ENCODE assay signal across 10 mouse cellular contexts in the genomic region with DNA sequence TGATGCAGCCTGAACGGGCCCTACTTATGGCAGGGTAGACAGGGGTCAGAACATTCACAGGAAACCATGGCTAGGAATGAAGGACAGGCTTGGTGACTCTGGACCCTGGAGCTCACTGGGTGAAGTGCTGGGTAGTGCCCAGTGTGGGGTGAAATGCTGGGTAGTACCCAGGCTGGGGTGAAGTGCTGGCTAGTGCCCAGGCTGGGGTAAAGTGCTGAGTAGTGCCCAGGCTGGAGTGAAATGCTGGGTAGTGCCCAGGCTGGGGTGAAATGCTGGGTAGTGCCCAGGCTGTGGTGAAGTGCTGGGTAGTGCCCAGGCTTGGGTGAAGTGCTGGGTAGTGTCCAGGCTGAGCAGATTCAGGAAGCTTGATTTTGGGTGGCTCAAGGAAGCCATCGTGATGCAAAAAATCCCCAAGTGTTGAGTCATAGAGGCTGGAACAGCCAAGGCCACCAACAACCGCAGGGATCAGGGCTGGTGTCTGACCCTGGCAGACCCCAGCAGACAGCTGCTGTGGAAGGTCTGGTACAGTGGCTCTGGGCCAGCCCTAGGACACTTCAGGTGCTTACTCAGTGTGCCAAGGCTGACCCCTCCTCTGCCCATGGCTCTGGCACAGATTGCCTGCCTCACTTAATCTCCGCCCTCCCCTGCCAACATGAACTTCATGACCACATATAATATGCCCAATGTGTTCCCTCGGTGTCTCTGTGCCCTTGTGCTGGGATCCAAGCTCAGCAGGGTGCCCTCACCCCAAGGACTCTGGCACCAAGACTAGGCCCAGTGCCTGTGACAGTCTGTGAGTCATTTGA. TPM values are rescaled to one million over a fixed set of nuclear protein-coding genes. Genes with fewer than 3 reads are reported as not detected.
DNase-seq lines count a peak whose midpoint lies in the region; ATAC-seq and TF ChIP-seq lines count a peak whose summit lies in the region.
"Had no signal": no experiment of that assay in that cellular context is flagged by ENCODE, and none has a peak within 500 bp of the region (broad histone marks: within the 10 kb centered on the region; RNA-seq: fewer than 3 reads in every experiment).

No protein-coding gene starts in this region.

- no peaks in the 10 kb centered on the region for H3K27me3 ChIP-seq in hindbrain, postnatal 0 days (ENCODE audit: insufficient read depth, low read length)
- no peaks in the 10 kb centered on the region for H3K27me3 ChIP-seq in hindbrain, embryonic 11.5 days (ENCODE audit: control insufficient read depth, insufficient read depth, low read length)
- no peaks in the 10 kb centered on the region for H3K27me3 ChIP-seq in spleen, adult 2 months (ENCODE audit: control insufficient read depth, insufficient read depth, low read length)
- H3K27me3 ChIP-seq in thymus, adult 2 months (ENCODE audit: control insufficient read depth, insufficient read depth, low read length): no peaks in the 10 kb centered on the region
- H3K27me3 ChIP-seq: limb, embryonic 15.5 days; stomach, embryonic 15.5 days had no signal

- TF ChIP-seq POLR2A in spleen, adult 2 months (IDR thresholded peaks at IDR 0.05; ENCODE audit: low read depth, low read length): no peak
- no peak for TF ChIP-seq POLR2A in thymus, adult 2 months (IDR thresholded peaks at IDR 0.05; ENCODE audit: control insufficient read depth, extremely low read depth, insufficient read depth, low read length, poor library complexity)

- ATAC-seq in hindbrain, postnatal 0 days: peak; percentile 21; the same call in 1 of the 2 replicates
- no peak for ATAC-seq in hindbrain, embryonic 11.5 days (ENCODE audit: low FRiP score)

- H3K9ac ChIP-seq in hindbrain, postnatal 0 days (replicated peaks; ENCODE audit: low read length): no peak overlapping the region
- H3K9ac ChIP-seq in hindbrain, embryonic 11.5 days (ENCODE audit: low read depth, low read length): no peak overlapping the region
- H3K9ac ChIP-seq: limb, embryonic 15.5 days; stomach, embryonic 15.5 days had no signal

- WGBS in hindbrain, postnatal 0 days: 65% methylated on average over 5 of the region's 5 CpGs
- 84% methylated on average over 5 of the region's 5 CpGs for WGBS in hindbrain, embryonic 11.5 days
- 74% methylated on average over 5 of the region's 5 CpGs for WGBS in spleen, adult 2 months
- WGBS in thymus, adult 2 months: 88% methylated on average over 5 of the region's 5 CpGs

- H3K4me2 ChIP-seq in hindbrain, postnatal 0 days (ENCODE audit: low read depth, low read length): no peak overlapping the region
- no peak overlapping the region for H3K4me2 ChIP-seq in hindbrain, embryonic 11.5 days (replicated peaks; ENCODE audit: low read depth, low read length)
- H3K4me2 ChIP-seq: limb, embryonic 15.5 days; stomach, embryonic 15.5 days had no signal

- no peaks in the 10 kb centered on the region for H3K36me3 ChIP-seq in hindbrain, postnatal 0 days (ENCODE audit: insufficient read depth, low read length)
- H3K36me3 ChIP-seq in hindbrain, embryonic 11.5 days (ENCODE audit: control insufficient read depth, insufficient read depth, low read length): no peaks in the 10 kb centered on the region
- peaks cover 2% of the 10 kb centered on the region; the same call in 1 of the 2 replicates for H3K36me3 ChIP-seq in spleen, adult 2 months (ENCODE audit: control insufficient read depth, insufficient read depth, low read length)
- H3K36me3 ChIP-seq in thymus, adult 2 months (ENCODE audit: control insufficient read depth, insufficient read depth, low read length): no peaks in the 10 kb centered on the region
- H3K36me3 ChIP-seq: limb, embryonic 15.5 days; stomach, embryonic 15.5 days had no signal

- no peak overlapping the region for H3K4me3 ChIP-seq in hindbrain, postnatal 0 days (ENCODE audit: low read length)
- H3K4me3 ChIP-seq in hindbrain, embryonic 11.5 days (ENCODE audit: low read depth, low read length): no peak overlapping the region
- no peak overlapping the region for H3K4me3 ChIP-seq in spleen, adult 2 months (ENCODE audit: extremely low read depth, insufficient read depth, insufficient read length)
- H3K4me3 ChIP-seq in brown adipose tissue, adult 24 weeks (ENCODE audit: insufficient read depth, low read depth, low read length): no peak overlapping the region
- no peak overlapping the region for H3K4me3 ChIP-seq in thymus, adult 2 months (ENCODE audit: control insufficient read depth, insufficient read depth, low read length)
- H3K4me3 ChIP-seq: limb, embryonic 15.5 days; stomach, embryonic 15.5 days had no signal

- H3K4me1 ChIP-seq in hindbrain, postnatal 0 days (ENCODE audit: insufficient read depth, low read length): no peaks in the 10 kb centered on the region
- H3K4me1 ChIP-seq in hindbrain, embryonic 11.5 days (replicated peaks; ENCODE audit: control insufficient read depth, insufficient read depth, low read length): no peaks in the 10 kb centered on the region
- peaks cover 64% of the 10 kb centered on the region for H3K4me1 ChIP-seq in spleen, adult 2 months (ENCODE audit: control insufficient read depth, insufficient read depth, insufficient read length)
- peaks cover 11% of the 10 kb centered on the region for H3K4me1 ChIP-seq in brown adipose tissue, adult 24 weeks (ENCODE audit: control insufficient read depth, insufficient read depth, insufficient read length, low read length)
- H3K4me1 ChIP-seq in thymus, adult 2 months (replicated peaks; ENCODE audit: control insufficient read depth, insufficient read depth, low read length): peaks cover 42% of the 10 kb centered on the region

- no peaks in the 10 kb centered on the region for H3K9me3 ChIP-seq in hindbrain, postnatal 0 days (ENCODE audit: low read length)
- H3K9me3 ChIP-seq in hindbrain, embryonic 11.5 days (ENCODE audit: control insufficient read depth, low read length): no peaks in the 10 kb centered on the region
- H3K9me3 ChIP-seq: limb, embryonic 15.5 days; stomach, embryonic 15.5 days had no signal

- no peak overlapping the region for H3K27ac ChIP-seq in hindbrain, postnatal 0 days
- no peak overlapping the region for H3K27ac ChIP-seq in hindbrain, embryonic 11.5 days (ENCODE audit: low read depth, low read length)
- H3K27ac ChIP-seq in spleen, adult 2 months (ENCODE audit: insufficient read depth, low read length): peak overlapping the region; percentile 73
- peak overlapping the region; percentile 78 for H3K27ac ChIP-seq in brown adipose tissue, adult 24 weeks (replicated peaks; ENCODE audit: low read depth, low read length)
- no peak overlapping the region for H3K27ac ChIP-seq in thymus, adult 2 months (ENCODE audit: control insufficient read depth, insufficient read depth, low read length)
- H3K27ac ChIP-seq: limb, embryonic 15.5 days; stomach, embryonic 15.5 days had no signal

- no peak for DNase-seq in hindbrain, postnatal 0 days (ENCODE audit: low spot score)
- DNase-seq in hindbrain, embryonic 11.5 days (ENCODE audit: low spot score): no peak
- DNase-seq in spleen, adult 2 months (ENCODE audit: low read depth in 1 of 2, low spot score in 2 of 2): no peak
- DNase-seq in spleen, adult 12 weeks (ENCODE audit: low spot score): no peak
- DNase-seq in thymus, postnatal 25 days: no peak
- DNase-seq in thymus, adult 2 months: no peak
- no peak for DNase-seq in heart, adult 8-10 months (ENCODE audit: low spot score)

- no peak for TF ChIP-seq CTCF in hindbrain, postnatal 0 days (IDR thresholded peaks at IDR 0.05; ENCODE audit: low read depth)
- TF ChIP-seq CTCF in spleen, adult 2 months (IDR thresholded peaks at IDR 0.05; ENCODE audit: extremely low read depth, insufficient read depth, insufficient read length, insufficient replicate concordance): no peak
- TF ChIP-seq CTCF in thymus, adult 2 months (IDR thresholded peaks at IDR 0.05; ENCODE audit: borderline replicate concordance, control insufficient read depth, extremely low read depth, insufficient read depth, low read length, poor library complexity): no peak

RNA-seq across cellular contexts. Expression of gene Sh3bp2, which starts 9.3 kb away (rescaled TPM):
- 29.8 and 37.7 TPM in 2 replicates for total RNA-seq in hindbrain, postnatal 0 days (2014; rRNA removed)
- polyA plus RNA-seq in hindbrain, postnatal 0 days (2015; fragmentation: Nextera tagmentation; extraction: Ambion mirVana): 12.0 and 14.1 TPM in 2 replicates
- polyA plus RNA-seq in hindbrain, embryonic 11.5 days (2014; fragmentation: Nextera tagmentation; extraction: Ambion mirVana): 10.8 and 12.6 TPM in 2 replicates
- 50.7 and 51.3 TPM in 2 replicates for polyA plus RNA-seq in spleen, adult 2 months (2012; rRNA removed)
- polyA plus RNA-seq in brown adipose tissue, adult 24 weeks (2012; ENCODE audit: insufficient read depth, insufficient read length, missing spikeins): 2.7 and 3.0 TPM in 2 replicates
- 33.8 and 40.6 TPM in 2 replicates for polyA plus RNA-seq in thymus, adult 2 months (2012; rRNA removed)
- 1 to 10 TPM; 1.3 to 3.6 (median 1.8) TPM for total RNA-seq in heart, adult 8-10 months (2022)

RNA-seq across cellular contexts. Expression of gene Tnip2, which starts 21.2 kb away (rescaled TPM):
- 11.1 and 12.8 TPM in 2 replicates for total RNA-seq in hindbrain, postnatal 0 days (2014; rRNA removed)
- polyA plus RNA-seq in hindbrain, postnatal 0 days (2015; fragmentation: Nextera tagmentation; extraction: Ambion mirVana): 14.1 and 14.5 TPM in 2 replicates
- polyA plus RNA-seq in hindbrain, embryonic 11.5 days (2014; fragmentation: Nextera tagmentation; extraction: Ambion mirVana): 4.3 TPM in 2 replicates
- 23.3 and 27.4 TPM in 2 replicates for polyA plus RNA-seq in spleen, adult 2 months (2012; rRNA removed)
- 4.3 and 4.8 TPM in 2 replicates for polyA plus RNA-seq in brown adipose tissue, adult 24 weeks (2012; ENCODE audit: insufficient read depth, insufficient read length, missing spikeins)
- 19.8 and 22.0 TPM in 2 replicates for polyA plus RNA-seq in thymus, adult 2 months (2012; rRNA removed)
- total RNA-seq in heart, adult 8-10 months (2022): 1 to 10 TPM; 6.6 to 8.4 (median 7.7) TPM

RNA-seq across cellular contexts. Expression of gene Add1, which starts 38.5 kb away (rescaled TPM):
- total RNA-seq in hindbrain, postnatal 0 days (2014; rRNA removed): 272 and 279 TPM in 2 replicates
- 165 and 166 TPM in 2 replicates for polyA plus RNA-seq in hindbrain, postnatal 0 days (2015; fragmentation: Nextera tagmentation; extraction: Ambion mirVana)
- polyA plus RNA-seq in hindbrain, embryonic 11.5 days (2014; fragmentation: Nextera tagmentation; extraction: Ambion mirVana): 161 and 167 TPM in 2 replicates
- polyA plus RNA-seq in spleen, adult 2 months (2012; rRNA removed): 152 and 170 TPM in 2 replicates
- polyA plus RNA-seq in brown adipose tissue, adult 24 weeks (2012; ENCODE audit: insufficient read depth, insufficient read length, missing spikeins): 62.4 and 72.7 TPM in 2 replicates
- 219 and 224 TPM in 2 replicates for polyA plus RNA-seq in thymus, adult 2 months (2012; rRNA removed)
- 100 to 1,000 TPM; 124 to 154 (median 134) TPM for total RNA-seq in heart, adult 8-10 months (2022)

Comparison
In these comparisons a context has a peak if more than half of its experiments do, and no peak if none do; other contexts are left out.
1. H3K27ac ChIP-seq: peak in spleen, adult 2 months (single experiment) and brown adipose tissue, adult 24 weeks (single experiment); none in hindbrain, postnatal 0 days (single experiment), hindbrain, embryonic 11.5 days (single experiment) and thymus, adult 2 months (single experiment).